Mouse (Mus musculus): Measurements from ENCODE around the gene Rps6kc1. TPM values are rescaled to one million over a fixed set of nuclear protein-coding genes. Genes with fewer than 3 reads are reported as not detected.

Rps6kc1 gene
- polyA plus RNA-seq, 1 experiment from 2014 or later: 8.8 TPM

DNA sequence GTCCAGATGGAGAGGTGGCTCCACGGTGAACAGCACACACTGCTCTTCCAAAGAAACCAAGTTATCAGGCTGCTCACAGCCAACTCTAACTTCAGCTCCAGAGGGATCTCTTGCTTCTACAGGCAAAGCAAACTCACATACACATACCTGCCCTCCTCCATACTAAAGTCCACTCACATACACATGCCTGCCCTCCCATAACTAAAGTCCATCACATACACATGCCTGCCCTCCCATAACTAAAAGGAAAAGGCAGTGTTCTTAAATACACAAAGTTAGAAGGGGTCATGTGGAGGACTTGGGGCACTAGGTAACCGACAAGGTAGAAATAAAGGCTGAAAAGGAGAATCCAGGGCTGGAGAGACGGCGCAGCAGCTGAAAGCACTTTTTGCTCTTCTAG, 41.6 kb downstream of the Rps6kc1 start:
- Histone ChIP-seq H3K27ac (no peak overlapping the region), H3K4me3 (no peak overlapping the region), H3K36me3 (peaks cover 9% of the 10 kb centered on the region), H3K4me1 (replicated peaks) (no peaks in the 10 kb centered on the region), H3K27me3 (no peaks in the 10 kb centered on the region), H3K4me2 (no peak overlapping the region), H3K9ac (no peak overlapping the region), H3K9me3 (replicated peaks) (no peaks in the 10 kb centered on the region)
- WGBS: 94% methylated on average over 4 of the region's 4 CpGs
- ATAC-seq (replicated peaks; ENCODE audit: insufficient number of reproducible peaks, insufficient read depth, low FRiP score, low read depth): no peak

DNA sequence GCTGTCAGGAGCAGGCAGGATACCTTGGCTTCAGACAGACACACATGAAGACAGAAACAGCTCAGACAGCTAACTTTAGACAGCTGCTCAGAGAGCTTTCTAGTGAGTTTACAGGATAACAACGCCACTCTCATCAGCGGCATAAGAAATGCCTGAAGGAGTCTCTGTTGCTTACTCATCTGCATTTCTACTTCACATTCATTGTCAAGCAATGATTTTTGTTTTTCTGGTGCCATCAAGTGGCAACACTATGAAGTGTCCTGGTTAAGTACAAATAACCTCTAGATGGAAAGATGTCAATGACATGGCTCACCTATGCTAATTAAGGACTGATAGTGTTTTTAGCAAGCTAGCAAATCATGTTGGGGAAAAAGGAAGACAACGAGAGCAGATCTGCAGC, 42.8 kb downstream of the Rps6kc1 start:
- WGBS: 79% methylated on average over 3 of the region's 3 CpGs
- no peak overlapping the region for H3K4me2 ChIP-seq
- no peak overlapping the region for H3K4me3 ChIP-seq
- H3K27me3 ChIP-seq: no peaks in the 10 kb centered on the region
- H3K9me3 ChIP-seq (replicated peaks): no peaks in the 10 kb centered on the region
- peaks cover 9% of the 10 kb centered on the region for H3K36me3 ChIP-seq
- no peak overlapping the region for H3K27ac ChIP-seq
- no peak overlapping the region for H3K9ac ChIP-seq
- no peaks in the 10 kb centered on the region for H3K4me1 ChIP-seq (replicated peaks)
- no peak for ATAC-seq (replicated peaks; ENCODE audit: insufficient number of reproducible peaks, insufficient read depth, low FRiP score, low read depth)

DNA sequence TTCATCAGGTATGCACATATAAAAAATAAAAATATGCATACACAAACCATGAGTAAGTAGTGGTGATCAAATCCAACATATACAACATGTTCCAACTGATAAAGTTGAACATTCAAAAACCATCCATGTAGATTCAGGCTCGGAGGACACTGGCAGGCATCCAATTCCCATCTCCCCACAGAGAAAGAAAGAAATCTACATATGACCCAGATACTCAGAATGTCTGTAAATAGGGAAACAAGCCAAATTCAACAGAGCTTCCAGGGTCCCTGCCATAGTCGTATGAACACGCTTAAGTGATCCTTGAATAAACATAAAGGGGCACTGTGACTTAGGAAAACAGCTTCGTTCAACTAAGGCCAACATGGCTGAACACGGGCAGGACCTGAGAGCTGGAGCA, 49.9 kb downstream of the Rps6kc1 start:
- no peaks in the 10 kb centered on the region for H3K9me3 ChIP-seq (replicated peaks)
- 0 out of 2 replicates have a peak overlapping the region, but pooled peaks have one; percentile 13 for H3K27ac ChIP-seq
- H3K4me1 ChIP-seq (replicated peaks): no peaks in the 10 kb centered on the region; the same call in 1 of the 2 replicates
- no peak overlapping the region for H3K4me2 ChIP-seq
- no peak for ATAC-seq (replicated peaks; ENCODE audit: insufficient number of reproducible peaks, insufficient read depth, low FRiP score, low read depth)
- no peaks in the 10 kb centered on the region for H3K27me3 ChIP-seq
- H3K9ac ChIP-seq: no peak overlapping the region
- 57% methylated on average over 5 of the region's 5 CpGs for WGBS
- H3K36me3 ChIP-seq: no peaks in the 10 kb centered on the region
- no peak overlapping the region for H3K4me3 ChIP-seq

DNA sequence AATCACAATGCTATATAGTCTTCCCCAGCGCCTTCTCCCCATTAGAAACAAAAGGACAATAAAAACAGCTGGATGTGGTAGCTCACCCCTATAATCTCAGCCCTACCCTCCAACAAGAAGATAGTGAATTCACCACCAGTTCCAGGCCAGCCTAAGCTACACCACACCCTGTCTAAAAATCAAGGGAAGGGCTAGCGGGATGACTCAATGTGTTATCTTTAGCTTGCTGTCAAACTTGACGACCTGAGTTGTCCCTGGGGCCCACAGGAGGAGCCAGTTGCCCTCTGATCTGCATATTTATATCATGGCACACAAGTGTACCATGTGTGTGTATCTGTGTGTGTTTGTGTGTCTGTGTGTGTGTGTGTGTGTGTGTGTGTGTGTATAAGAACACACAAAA, 57.1 kb downstream of the Rps6kc1 start:
- 48% methylated on average over 3 of the region's 3 CpGs for WGBS
- Histone ChIP-seq H3K4me1 (replicated peaks) (no peaks in the 10 kb centered on the region), H3K9ac (no peak overlapping the region), H3K27me3 (no peaks in the 10 kb centered on the region), H3K36me3 (0 out of 2 replicates have a peak, but pooled peaks cover 3% of the 10 kb centered on the region), H3K4me3 (no peak overlapping the region), H3K9me3 (replicated peaks) (no peaks in the 10 kb centered on the region), H3K4me2 (no peak overlapping the region), H3K27ac (no peak overlapping the region)
- ATAC-seq (replicated peaks; ENCODE audit: insufficient number of reproducible peaks, insufficient read depth, low FRiP score, low read depth): no peak

DNA sequence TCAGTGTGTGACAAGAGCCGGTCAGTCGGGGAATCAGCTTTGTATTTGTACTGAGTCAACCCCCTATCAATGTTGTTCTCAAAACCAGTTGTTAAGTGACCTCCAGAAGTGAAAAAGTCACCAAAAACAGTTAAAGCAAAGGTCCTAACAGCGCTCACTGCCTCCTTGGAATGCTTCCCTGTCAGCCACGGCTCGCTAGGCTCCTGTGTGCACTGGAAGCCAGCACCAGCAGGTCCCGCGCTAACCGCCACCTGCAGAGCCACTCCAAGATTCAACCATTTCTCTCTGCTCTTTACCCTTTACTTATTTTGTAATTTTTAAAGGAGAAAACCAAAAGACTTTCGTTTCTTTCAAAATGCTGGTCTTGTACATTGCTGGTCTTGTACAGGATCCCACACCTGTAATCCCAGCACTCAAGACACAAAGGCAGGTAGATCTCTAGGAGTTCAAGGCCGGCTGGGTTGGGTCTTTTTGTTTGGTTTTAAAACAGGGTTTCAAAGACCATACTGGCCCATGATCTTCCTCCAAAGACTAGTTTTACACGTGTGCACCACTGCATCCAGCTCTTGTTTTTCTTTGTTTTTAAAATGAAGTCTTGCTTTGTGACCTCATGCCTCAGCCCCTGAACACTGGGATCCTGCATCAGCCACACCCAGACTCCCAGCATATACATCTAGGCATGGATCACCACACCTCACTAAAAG, 62.3 kb downstream of the Rps6kc1 start:
- H3K9me3 ChIP-seq (replicated peaks): no peaks in the 10 kb centered on the region
- no peaks in the 10 kb centered on the region; the same call in 1 of the 2 replicates for H3K36me3 ChIP-seq
- ATAC-seq (replicated peaks; ENCODE audit: insufficient number of reproducible peaks, insufficient read depth, low FRiP score, low read depth): no peak

DNA sequence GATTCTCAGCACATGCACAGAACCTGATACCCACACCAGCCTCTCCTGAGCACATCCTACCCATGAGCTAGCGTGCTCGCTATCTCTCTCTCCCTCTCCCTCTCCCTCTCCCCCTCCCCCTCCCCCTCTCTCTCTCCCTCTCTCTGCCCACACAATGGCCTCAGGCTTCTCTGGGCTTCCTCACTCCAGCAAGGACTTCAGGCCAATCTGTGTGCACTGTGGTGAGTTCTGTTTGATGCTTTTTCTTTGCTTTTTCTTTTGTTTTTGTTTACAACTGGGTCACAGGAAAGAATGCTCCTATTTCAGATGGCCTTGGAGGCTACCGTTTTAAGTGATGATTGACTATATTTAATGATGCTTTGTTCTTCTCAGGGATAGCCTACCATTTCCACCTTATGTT, 62.9 kb downstream of the Rps6kc1 start:
- ATAC-seq (replicated peaks; ENCODE audit: insufficient number of reproducible peaks, insufficient read depth, low FRiP score, low read depth): no peak
- Histone ChIP-seq H3K4me3 (no peak overlapping the region), H3K9me3 (replicated peaks) (no peaks in the 10 kb centered on the region), H3K27me3 (no peaks in the 10 kb centered on the region), H3K36me3 (peaks cover 5% of the 10 kb centered on the region; the same call in 1 of the 2 replicates), H3K4me1 (replicated peaks) (0 out of 2 replicates have a peak, but pooled peaks cover 2% of the 10 kb centered on the region), H3K27ac (no peak overlapping the region), H3K4me2 (no peak overlapping the region), H3K9ac (no peak overlapping the region)
- WGBS: 45% methylated on average over 3 of the region's 3 CpGs

More for the DNA sequence above, 62.3 kb downstream of the Rps6kc1 start:
- Histone ChIP-seq H3K9ac (no peak overlapping the region), H3K4me1 (replicated peaks) (0 out of 2 replicates have a peak, but pooled peaks cover 2% of the 10 kb centered on the region), H3K4me2 (no peak overlapping the region), H3K27ac (no peak overlapping the region), H3K27me3 (no peaks in the 10 kb centered on the region), H3K4me3 (no peak overlapping the region)
- 82% methylated on average over 11 of the region's 11 CpGs for whole genome bisulfite sequencing

DNA sequence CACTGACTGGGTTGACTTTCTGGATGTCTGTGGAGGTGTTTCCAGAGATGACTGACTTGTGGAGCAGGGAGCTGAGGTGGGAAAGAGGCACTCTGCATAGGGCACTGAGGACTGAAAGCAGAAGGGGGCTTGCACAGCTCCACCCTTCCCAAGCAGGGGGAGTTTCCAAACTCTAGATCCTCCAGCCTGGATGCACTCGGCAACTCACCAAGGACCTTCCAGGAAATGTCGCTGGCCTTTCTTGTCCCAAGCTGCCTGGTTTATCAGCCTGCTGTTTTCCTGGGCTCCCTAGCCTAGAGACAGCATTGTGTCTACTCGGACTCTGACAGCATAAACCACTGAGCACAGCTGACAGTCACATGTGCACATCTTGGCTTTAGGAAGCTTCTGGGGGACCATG, 64.6 kb downstream of the Rps6kc1 start:
- no peak for ATAC-seq (replicated peaks; ENCODE audit: insufficient number of reproducible peaks, insufficient read depth, low FRiP score, low read depth)
- H3K9me3 ChIP-seq (replicated peaks): no peaks in the 10 kb centered on the region
- no peak overlapping the region for H3K9ac ChIP-seq
- H3K4me3 ChIP-seq: no peak overlapping the region
- no peak overlapping the region for H3K27ac ChIP-seq
- WGBS: 56% methylated on average over 3 of the region's 3 CpGs
- 0 out of 2 replicates have a peak, but pooled peaks cover 2% of the 10 kb centered on the region for H3K4me1 ChIP-seq (replicated peaks)
- H3K4me2 ChIP-seq: no peak overlapping the region
- H3K27me3 ChIP-seq: no peaks in the 10 kb centered on the region
- peaks cover 14% of the 10 kb centered on the region for H3K36me3 ChIP-seq

DNA sequence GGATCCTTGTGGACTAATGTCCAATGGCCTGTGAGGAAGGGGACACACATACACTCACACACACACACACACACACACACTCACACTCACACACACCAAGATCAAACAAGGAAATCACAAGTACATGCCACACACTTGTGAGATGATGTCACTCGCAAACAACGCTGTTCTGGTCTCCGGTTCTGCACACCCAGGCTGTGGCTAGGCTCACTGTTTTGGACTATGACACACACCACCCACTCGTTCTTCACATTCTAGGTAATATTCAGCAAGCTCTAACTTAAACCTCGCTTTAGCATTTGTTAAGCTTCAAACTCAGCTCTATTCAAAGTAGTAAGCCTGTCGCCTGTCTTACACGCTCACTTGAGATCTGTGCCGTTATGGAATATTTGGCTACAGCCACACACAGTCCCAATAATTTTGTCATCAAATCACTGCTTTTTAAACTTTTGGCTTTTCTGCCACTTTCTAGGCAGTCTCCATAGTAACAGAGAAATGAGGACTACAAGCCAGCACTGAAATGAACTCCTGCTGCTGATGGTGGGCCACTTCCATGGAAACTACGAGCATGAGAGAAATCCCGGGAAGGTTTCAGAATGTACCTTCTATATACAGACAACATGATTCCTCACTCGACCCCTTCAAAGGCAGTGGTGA, 65.4 kb downstream of the Rps6kc1 start:
- WGBS: 84% methylated on average over 11 of the region's 11 CpGs
- Histone ChIP-seq H3K36me3 (peaks cover 14% of the 10 kb centered on the region), H3K4me2 (no peak overlapping the region), H3K4me1 (replicated peaks) (0 out of 2 replicates have a peak, but pooled peaks cover 2% of the 10 kb centered on the region), H3K4me3 (no peak overlapping the region), H3K27ac (no peak overlapping the region), H3K27me3 (no peaks in the 10 kb centered on the region), H3K9ac (no peak overlapping the region), H3K9me3 (replicated peaks) (no peaks in the 10 kb centered on the region)
- no peak for ATAC-seq (replicated peaks; ENCODE audit: insufficient number of reproducible peaks, insufficient read depth, low FRiP score, low read depth)

DNA sequence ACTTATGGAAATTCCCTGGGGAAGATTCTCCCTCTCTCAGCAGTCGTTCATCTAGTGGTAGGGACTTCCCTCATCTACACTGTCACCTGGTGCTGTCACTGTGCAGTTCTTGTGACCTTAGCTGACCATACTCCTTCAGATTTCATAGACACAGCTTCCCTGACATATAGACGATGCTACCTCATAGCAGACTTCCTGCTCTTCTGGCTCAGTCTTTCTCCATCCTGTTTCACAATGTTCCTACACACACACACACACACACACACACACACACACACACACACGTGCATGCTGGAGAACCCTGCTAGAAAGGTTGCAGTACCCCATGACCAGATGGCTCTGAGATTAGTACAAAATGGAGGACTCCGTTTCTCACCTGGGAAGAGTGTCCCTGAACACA, 66.2 kb downstream of the Rps6kc1 start:
- Histone ChIP-seq H3K27me3 (no peaks in the 10 kb centered on the region), H3K27ac (no peak overlapping the region), H3K4me2 (no peak overlapping the region), H3K9me3 (replicated peaks) (no peaks in the 10 kb centered on the region), H3K4me1 (replicated peaks) (0 out of 2 replicates have a peak, but pooled peaks cover 2% of the 10 kb centered on the region), H3K9ac (no peak overlapping the region), H3K36me3 (peaks cover 14% of the 10 kb centered on the region), H3K4me3 (no peak overlapping the region)
- WGBS: 64% methylated on average over 4 of the region's 4 CpGs
- no peak for ATAC-seq (replicated peaks; ENCODE audit: insufficient number of reproducible peaks, insufficient read depth, low FRiP score, low read depth)

DNA sequence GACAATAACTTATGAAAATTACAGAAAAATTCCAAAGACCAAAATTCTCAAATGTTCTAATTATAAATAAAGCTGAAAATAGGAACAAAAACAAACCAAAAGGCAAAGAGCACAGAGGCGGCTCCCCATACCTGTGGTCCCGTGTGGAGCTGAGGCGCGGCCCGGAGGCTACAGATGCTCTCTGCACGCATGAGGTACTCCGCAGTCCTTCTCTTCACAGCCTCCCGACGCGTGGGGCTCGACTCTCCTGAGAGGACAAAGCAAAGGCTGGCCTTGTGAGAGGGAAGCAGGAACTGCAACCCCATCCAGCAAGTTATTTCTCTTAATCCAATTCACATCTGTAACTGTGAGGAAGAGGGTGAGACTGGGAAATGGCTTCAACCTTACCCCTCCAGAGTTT, 67.2 kb downstream of the Rps6kc1 start:
- 91% methylated on average over 11 of the region's 11 CpGs for WGBS
- Histone ChIP-seq H3K4me2 (no peak overlapping the region), H3K4me3 (no peak overlapping the region), H3K36me3 (peaks cover 14% of the 10 kb centered on the region), H3K4me1 (replicated peaks) (0 out of 2 replicates have a peak, but pooled peaks cover 2% of the 10 kb centered on the region), H3K9ac (no peak overlapping the region), H3K27ac (no peak overlapping the region), H3K9me3 (replicated peaks) (no peaks in the 10 kb centered on the region), H3K27me3 (no peaks in the 10 kb centered on the region)
- no peak for ATAC-seq (replicated peaks; ENCODE audit: insufficient number of reproducible peaks, insufficient read depth, low FRiP score, low read depth)

DNA sequence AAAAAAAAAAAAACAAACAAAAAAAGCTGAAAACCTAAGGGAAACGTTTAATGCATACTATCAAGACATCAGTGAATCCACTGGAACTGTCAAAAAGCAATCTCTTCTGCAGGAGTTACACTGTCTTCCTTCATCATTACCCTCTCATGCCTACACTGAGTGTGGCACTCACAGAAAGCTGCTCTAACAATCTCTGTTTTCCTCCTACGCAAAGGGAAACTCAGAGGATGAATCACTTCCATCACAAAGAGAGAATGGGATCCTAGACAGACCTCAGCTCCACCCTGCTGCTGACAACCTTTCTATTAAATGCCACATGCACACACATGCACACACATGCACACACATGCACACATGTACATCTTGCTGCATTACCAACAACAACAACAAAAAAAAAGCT, 75.5 kb downstream of the Rps6kc1 start:
- Histone ChIP-seq H3K36me3 (peaks cover 9% of the 10 kb centered on the region; the same call in 1 of the 2 replicates), H3K4me1 (replicated peaks) (no peaks in the 10 kb centered on the region), H3K4me3 (no peak overlapping the region), H3K9ac (no peak overlapping the region), H3K4me2 (no peak overlapping the region), H3K9me3 (replicated peaks) (no peaks in the 10 kb centered on the region), H3K27ac (no peak overlapping the region), H3K27me3 (no peaks in the 10 kb centered on the region)
- no peak for ATAC-seq (replicated peaks; ENCODE audit: insufficient number of reproducible peaks, insufficient read depth, low FRiP score, low read depth)
- 75% methylated on average over 2 of the region's 2 CpGs for WGBS
